Mouse (Mus musculus) neural tube, embryonic 11.5 days (tissue): ENCODE measurements at regions not wholly inside any gene's neighbourhood (a gene's known extent, or its start where the extent isn't known, plus 50 kb on each side); places are given as distances from the start of the nearest gene placed in this dataset.

Experiments used
- ATAC-seq: fragments of 200-750 bp; cut with Nextera tagmentation; 2 replicates; pipeline ENCODE4 v1.8.0; 2017; ENCODE audit warnings: moderate number of reproducible peaks, mild to moderate bottlenecking, moderate TSS enrichment, moderate library complexity; ENCODE audit not compliant: insufficient read depth, low FRiP score, low TSS enrichment
- DNase-seq: peaks from one replicate; pipeline ENCODE4 v3.0.0-alpha.2; 2015; ENCODE audit warnings: low spot score
- H3K27ac ChIP-seq: fragments of 300-500 bp; sonication (generic); 2 replicates; pipeline ENCODE4 v1.5.1; 2014; ENCODE audit warnings: low read depth, mild to moderate bottlenecking, low read length
- H3K27me3 ChIP-seq: fragments of 300-500 bp; sonication (generic); 2 replicates; pipeline ENCODE4 v1.6.1; 2014; ENCODE audit warnings: mild to moderate bottlenecking, low read length, mixed read lengths; ENCODE audit not compliant: control insufficient read depth, insufficient read depth
- H3K36me3 ChIP-seq: fragments of 300-500 bp; sonication (generic); 2 replicates; pipeline ENCODE4 v1.6.1; 2014; ENCODE audit warnings: mild to moderate bottlenecking, low read length, moderate library complexity, mixed read lengths; ENCODE audit not compliant: control insufficient read depth, insufficient read depth
- H3K4me1 ChIP-seq: fragments of 300-500 bp; sonication (generic); 2 replicates; pipeline ENCODE4 v1.6.1; 2014; ENCODE audit warnings: low read length, mixed read lengths; ENCODE audit not compliant: control insufficient read depth, insufficient read depth
- H3K4me2 ChIP-seq: fragments of 300-500 bp; sonication (generic); 2 replicates; pipeline ENCODE4 v1.6.1; 2014; ENCODE audit warnings: low read depth, mild to moderate bottlenecking, moderate library complexity
- H3K4me3 ChIP-seq: fragments of 300-500 bp; sonication (generic); 2 replicates; pipeline ENCODE4 v1.5.1; 2014; ENCODE audit warnings: low read depth, low read length
- H3K9ac ChIP-seq: fragments of 300-500 bp; sonication (generic); 2 replicates; pipeline ENCODE4 v1.6.1; 2014; ENCODE audit warnings: mild to moderate bottlenecking, low read length
- H3K9me3 ChIP-seq: fragments of 300-500 bp; sonication (generic); 2 replicates; pipeline ENCODE4 v1.6.1; 2016; ENCODE audit warnings: low read length; ENCODE audit not compliant: control insufficient read depth
- WGBS: fragments of 180-500 bp; shearing (Covaris S2); extraction: QIAGEN DNeasy Blood & Tissue Kit; methylation state at CpG from one replicate; pipeline ENCODE4 v1.1.7; 2014; 5-methylcytosine and 5-hydroxymethylcytosine counted together

- peak overlapping the region; percentile 38 for H3K4me2 ChIP-seq
- peak overlapping the region; percentile 44 for H3K9ac ChIP-seq
- 29% methylated on average over 17 of the region's 17 CpGs for WGBS
- ATAC-seq (peak; percentile 53), DNase-seq (peak; percentile 42)
- no peak overlapping the region for H3K27ac ChIP-seq
- H3K9me3 ChIP-seq, result no peaks in the 10 kb centered on the region
- H3K27me3 ChIP-seq, result no peaks in the 10 kb centered on the region
- H3K36me3 ChIP-seq, result no peaks in the 10 kb centered on the region
- no peak overlapping the region for H3K4me3 ChIP-seq
- no peaks in the 10 kb centered on the region for H3K4me1 ChIP-seq
These were observed 96.2 kb upstream of the Med14 start for GRCm38 (mm10) chrX:12857881-12858755.

DNA sequence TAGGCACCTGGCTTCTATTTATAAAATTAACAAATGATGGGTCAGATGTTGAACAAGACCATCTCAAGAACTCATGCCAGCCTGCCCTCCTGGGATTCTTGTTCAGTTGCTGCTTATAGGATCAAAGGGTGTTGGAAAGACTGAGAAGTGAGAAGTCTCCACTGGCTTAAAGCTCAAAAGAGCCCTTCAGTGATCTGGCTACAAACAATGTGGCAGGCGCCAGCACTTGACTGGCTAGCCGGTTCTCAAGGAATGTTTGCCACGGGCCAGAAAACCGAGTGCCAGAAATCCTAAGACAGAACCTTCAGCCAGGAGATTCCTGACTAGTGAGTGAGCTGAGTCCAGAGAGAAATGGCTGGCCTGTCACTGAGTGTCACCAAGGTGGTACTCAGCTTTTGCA lies 93.6 kb upstream of the Med14 start:
- H3K4me1 ChIP-seq, result no peaks in the 10 kb centered on the region
- H3K4me2 ChIP-seq, result no peak overlapping the region
- no peak for ATAC-seq
- no peak overlapping the region for H3K9ac ChIP-seq
- H3K27ac ChIP-seq, result no peak overlapping the region
- 77% methylated on average over 4 of the region's 4 CpGs for WGBS
- no peaks in the 10 kb centered on the region for H3K9me3 ChIP-seq
- no peak for DNase-seq
- H3K27me3 ChIP-seq, result no peaks in the 10 kb centered on the region
- H3K4me3 ChIP-seq, result no peak overlapping the region
- H3K36me3 ChIP-seq, result no peaks in the 10 kb centered on the region

DNA sequence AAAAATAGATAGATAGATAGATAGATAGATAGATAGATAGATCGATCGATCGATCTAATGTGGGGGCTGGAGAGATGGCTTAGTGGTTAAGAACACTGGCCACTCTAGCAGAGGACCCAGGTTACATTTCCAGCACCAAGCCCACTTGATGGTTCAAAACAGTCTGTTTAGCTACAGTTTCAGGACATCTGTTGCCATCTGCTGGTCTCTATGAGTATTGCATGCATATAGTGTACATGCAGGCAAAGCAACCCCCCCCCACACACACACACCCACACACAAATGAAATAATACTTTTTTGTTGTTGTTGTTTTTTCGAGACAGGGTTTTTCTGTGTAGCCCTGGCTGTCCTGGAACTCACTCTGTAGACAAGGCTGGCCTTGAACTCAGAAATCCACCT lies 89.8 kb upstream of the Med14 start:
- WGBS, result 74% methylated on average over 4 of the region's 4 CpGs
- Histone ChIP-seq H3K9ac (no peak overlapping the region), H3K4me3 (no peak overlapping the region), H3K36me3 (no peaks in the 10 kb centered on the region), H3K9me3 (no peaks in the 10 kb centered on the region), H3K27ac (no peak overlapping the region), H3K4me2 (no peak overlapping the region), H3K4me1 (no peaks in the 10 kb centered on the region), H3K27me3 (no peaks in the 10 kb centered on the region)
- no peak for DNase-seq
- ATAC-seq, result no peak

GRCm38 (mm10) chrX:12844431-12844830 lies 82.6 kb upstream of the Med14 start:
- Histone ChIP-seq H3K27me3 (no peaks in the 10 kb centered on the region), H3K4me1 (no peaks in the 10 kb centered on the region), H3K9ac (no peak overlapping the region), H3K9me3 (no peaks in the 10 kb centered on the region), H3K27ac (no peak overlapping the region), H3K4me2 (no peak overlapping the region), H3K36me3 (no peaks in the 10 kb centered on the region), H3K4me3 (no peak overlapping the region)
- ATAC-seq (no peak), DNase-seq (no peak)
- 79% methylated on average over 1 of the region's 1 CpGs for WGBS

GRCm38 (mm10) chrX:12841021-12841325 lies 79.1 kb upstream of the Med14 start:
- Histone ChIP-seq H3K9me3 (no peaks in the 10 kb centered on the region), H3K4me1 (no peaks in the 10 kb centered on the region), H3K4me3 (no peak overlapping the region), H3K9ac (no peak overlapping the region), H3K4me2 (peak overlapping the region; percentile 39; the same call in 1 of the 2 replicates), H3K27me3 (no peaks in the 10 kb centered on the region), H3K36me3 (no peaks in the 10 kb centered on the region), H3K27ac (peak overlapping the region; percentile 82)
- no peak for ATAC-seq
- 66% methylated on average over 3 of the region's 3 CpGs for WGBS
- no peak for DNase-seq

DNA sequence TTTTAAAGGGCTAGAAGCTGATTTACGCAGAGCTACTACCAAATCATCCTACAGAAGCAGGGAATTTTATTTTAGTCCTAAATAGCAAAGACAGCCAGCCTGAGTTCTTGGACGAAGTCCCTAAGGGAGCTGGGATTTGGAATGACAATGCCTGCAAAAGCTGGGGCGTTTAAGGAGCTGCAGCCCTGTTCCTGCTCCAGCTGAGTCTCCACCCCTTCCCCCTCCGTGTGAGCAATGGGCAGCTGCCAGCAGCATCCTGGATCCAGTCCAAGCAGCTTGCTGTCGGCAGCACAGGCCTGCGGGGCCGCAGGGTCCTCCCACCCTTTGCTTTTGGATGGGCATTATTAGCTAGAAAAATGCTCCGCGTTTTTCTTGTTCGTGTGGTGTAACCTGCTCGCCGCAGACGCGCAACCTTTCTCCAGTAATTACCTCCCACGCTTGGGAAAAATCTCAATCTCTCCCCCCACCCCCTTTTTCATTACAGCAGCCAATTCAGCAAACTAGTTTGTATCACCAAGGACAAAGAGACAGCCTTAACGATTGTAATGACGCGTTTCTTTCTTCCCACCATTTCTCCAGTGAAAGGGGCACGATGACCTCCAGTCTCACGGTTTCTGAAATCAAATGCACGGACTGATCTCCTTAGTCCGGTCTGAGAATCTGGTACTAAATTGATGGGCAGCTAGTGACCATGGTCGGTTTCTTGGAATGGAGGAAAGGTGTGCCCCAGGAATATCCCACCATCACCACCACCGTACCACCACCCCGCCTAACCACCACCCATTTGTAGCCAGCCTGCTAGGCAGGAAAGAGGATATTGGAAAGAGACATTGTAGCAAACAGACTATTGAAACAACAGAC lies 78.5 kb upstream of the Med14 start:
- Histone ChIP-seq H3K36me3 (no peaks in the 10 kb centered on the region), H3K4me2 (peak overlapping the region; percentile 39), H3K27me3 (no peaks in the 10 kb centered on the region), H3K9me3 (no peaks in the 10 kb centered on the region), H3K27ac (peak overlapping the region; percentile 82), H3K4me3 (peak overlapping the region; percentile 8; the same call in 1 of the 2 replicates), H3K4me1 (no peaks in the 10 kb centered on the region), H3K9ac (peak overlapping the region; percentile 44)
- DNase-seq, result peak; percentile 80
- ATAC-seq, result peak; percentile 93
- WGBS, result 18% methylated on average over 25 of the region's 25 CpGs

DNA sequence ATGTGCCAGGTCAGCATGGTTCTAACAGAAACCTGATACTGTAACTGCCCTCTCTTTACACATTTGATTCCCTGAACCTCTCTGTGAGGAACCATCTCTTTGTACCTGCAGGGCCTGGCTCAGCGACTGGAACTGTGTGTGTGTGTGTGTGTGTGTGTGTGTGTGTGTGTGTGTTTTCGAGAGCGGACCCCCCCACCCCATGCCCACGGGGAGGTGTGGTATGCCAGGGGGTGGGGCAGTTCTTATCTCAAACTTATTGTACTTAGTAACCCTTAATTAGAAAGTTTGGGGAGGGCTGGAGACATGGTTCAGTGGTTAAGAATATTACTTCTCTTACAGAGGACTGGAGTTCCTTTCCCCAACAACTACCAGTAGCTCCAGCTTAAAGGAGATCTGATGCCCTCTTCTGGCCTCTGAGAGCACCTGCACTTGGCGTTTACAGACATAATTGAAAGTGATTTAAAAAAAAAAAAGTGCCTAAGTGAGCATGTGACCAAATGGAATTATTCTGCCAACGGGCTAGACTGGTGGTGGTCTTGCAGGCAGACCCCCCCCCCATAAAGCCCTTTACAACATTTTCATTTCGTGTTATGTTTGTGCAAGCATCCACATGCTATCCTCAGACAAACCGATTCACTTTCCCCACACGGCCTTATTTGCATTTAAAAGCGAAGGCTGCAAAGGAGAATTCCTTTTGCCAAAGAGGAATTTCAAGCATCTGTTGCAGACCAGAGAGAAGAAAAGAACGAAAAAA lies 77.7 kb upstream of the Med14 start:
- Histone ChIP-seq H3K36me3 (no peaks in the 10 kb centered on the region), H3K27me3 (no peaks in the 10 kb centered on the region), H3K4me1 (no peaks in the 10 kb centered on the region), H3K9me3 (no peaks in the 10 kb centered on the region), H3K9ac (peak overlapping the region; percentile 44), H3K4me2 (peak overlapping the region; percentile 39), H3K27ac (peak overlapping the region; percentile 82), H3K4me3 (peak overlapping the region; percentile 8; the same call in 1 of the 2 replicates)
- WGBS, result 23% methylated on average over 11 of the region's 11 CpGs
- DNase-seq (peak; percentile 60), ATAC-seq (peak; percentile 82)

GRCm38 (mm10) chrX:12837821-12838220 lies 75.9 kb upstream of the Med14 start:
- no peak overlapping the region for H3K4me2 ChIP-seq
- ATAC-seq, result no peak
- H3K9ac ChIP-seq, result no peak overlapping the region
- H3K4me1 ChIP-seq, result no peaks in the 10 kb centered on the region
- no peaks in the 10 kb centered on the region for H3K36me3 ChIP-seq
- H3K9me3 ChIP-seq, result no peaks in the 10 kb centered on the region
- 27% methylated on average over 1 of the region's 1 CpGs for WGBS
- no peaks in the 10 kb centered on the region for H3K27me3 ChIP-seq
- DNase-seq, result no peak
- no peak overlapping the region for H3K27ac ChIP-seq
- H3K4me3 ChIP-seq, result no peak overlapping the region
